Mouse (Mus musculus): ENCODE data around the gene Thoc3.

DNA sequence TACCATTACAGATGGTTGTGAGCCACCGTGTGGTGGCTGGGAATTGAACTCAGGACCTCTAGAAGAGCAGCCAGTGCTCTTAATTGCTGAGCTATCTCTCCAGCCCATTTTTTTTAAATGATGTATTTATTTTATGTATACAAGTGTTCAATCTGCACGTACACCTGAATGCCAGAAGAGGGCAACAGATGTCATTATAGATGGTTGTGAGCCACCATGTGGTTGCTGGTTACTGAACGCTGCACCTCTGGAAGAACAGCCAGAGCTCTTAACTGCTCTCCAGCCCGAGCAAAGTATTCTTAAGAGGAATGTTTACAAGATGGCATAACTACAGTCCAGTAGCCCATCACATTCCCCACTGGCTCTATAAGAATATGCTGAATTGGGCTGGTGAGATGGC lies 3.3 kb upstream of the Thoc3 start:
- TF ChIP-seq CTCF (IDR thresholded peaks at IDR 0.05; ENCODE audit: low read depth, low read length), result no peak
- TF ChIP-seq POLR2A (IDR thresholded peaks at IDR 0.05; ENCODE audit: insufficient read depth, low read length), result no peak
